Mouse (Mus musculus) heart, postnatal 0 days (tissue): Measurements from ENCODE around the gene Zpbp2. TPM values are rescaled to one million over a fixed set of nuclear protein-coding genes. Genes with fewer than 3 reads are reported as not detected.

Source experiments
- ATAC-seq: fragments of 200-750 bp; cut with Nextera tagmentation; 2 replicates; pipeline ENCODE4 v1.8.0; 2017; ENCODE audit warnings: low read depth, moderate number of reproducible peaks, moderate library complexity; ENCODE audit not compliant: insufficient read depth
- DNase-seq: peaks from one replicate; pipeline ENCODE4 v3.0.0-alpha.2; 2016; ENCODE audit warnings: low spot score
- H3K27ac ChIP-seq: fragments of 300-500 bp; sonication (generic); 2 replicates; pipeline ENCODE4 v1.5.1; 2014; ENCODE audit warnings: low read depth, mild to moderate bottlenecking
- H3K27me3 ChIP-seq: fragments of 300-500 bp; sonication (generic); 2 replicates; pipeline ENCODE4 v1.6.1; 2014; ENCODE audit warnings: low read length, mixed read lengths; ENCODE audit not compliant: control insufficient read depth, insufficient read depth
- H3K36me3 ChIP-seq: fragments of 300-500 bp; sonication (generic); replicated peaks from 2 replicates; pipeline ENCODE4 v1.6.1; 2014; ENCODE audit warnings: low read length, mixed read lengths; ENCODE audit not compliant: control insufficient read depth, insufficient read depth
- H3K4me1 ChIP-seq: fragments of 300-500 bp; sonication (generic); 2 replicates; pipeline ENCODE4 v1.6.1; 2014; ENCODE audit warnings: antibody characterized with exemption; ENCODE audit not compliant: control insufficient read depth, insufficient read depth
- H3K4me2 ChIP-seq: fragments of 300-500 bp; sonication (generic); 2 replicates; pipeline ENCODE4 v1.6.1; 2014; ENCODE audit warnings: low read depth, mild to moderate bottlenecking, low read length, moderate library complexity
- H3K4me3 ChIP-seq: fragments of 300-500 bp; sonication (generic); 2 replicates; pipeline ENCODE4 v1.5.1; 2014; ENCODE audit warnings: low read depth, low read length
- H3K9ac ChIP-seq: fragments of 300-500 bp; sonication (generic); replicated peaks from 2 replicates; pipeline ENCODE4 v1.6.1; 2014; ENCODE audit warnings: low read depth, low read length, mixed read lengths
- H3K9me3 ChIP-seq: fragments of 300-500 bp; sonication (generic); replicated peaks from 2 replicates; pipeline ENCODE4 v1.6.1; 2016; ENCODE audit warnings: low read length; ENCODE audit not compliant: control insufficient read depth
- CTCF ChIP-seq: IDR thresholded peaks from 2 replicates; pipeline ENCODE4 v1.5.1; 2016; ENCODE audit warnings: antibody characterized with exemption, control low read depth, low read depth
- EP300 ChIP-seq: IDR thresholded peaks from 2 replicates; pipeline ENCODE4 v1.6.1; 2016; ENCODE audit warnings: antibody characterized with exemption, low read depth
- WGBS: fragments of 180-500 bp; shearing (Covaris S2); extraction: QIAGEN DNeasy Blood & Tissue Kit; methylation state at CpG from one replicate; pipeline ENCODE4 v1.1.7; 2014; 5-methylcytosine and 5-hydroxymethylcytosine counted together
- polyA plus RNA-seq: library from polyadenylated mRNA; unstranded; fragments of >200 nt; fragmentation: Nextera tagmentation; extraction: Ambion mirVana; gene quantifications from 2 replicates; pipeline ENCODE4 v1.2.1, GENCODE M21; 2015
- total RNA-seq: library from RNA; depleted of rRNA; stranded (reverse); fragments of >200 nt; gene quantifications from 2 replicates; pipeline ENCODE4 v1.2.3, GENCODE M21; 2014; ENCODE audit warnings: low replicate concordance

Gene Zpbp2
- total and polyA plus RNA-seq, 2 experiments from 2014 or later = 0.14 TPM; not detected in 1

GRCm38 (mm10) chr11:98560942-98561341 is 10.0 kb downstream of the Zpbp2 start:
- DNase-seq = no peak

GRCm38 (mm10) chr11:98563025-98563424 is 12.1 kb downstream of the Zpbp2 start:
- Histone ChIP-seq H3K9me3 (no peaks in the 10 kb centered on the region), H3K36me3 (no peaks in the 10 kb centered on the region), H3K4me1 (no peaks in the 10 kb centered on the region), H3K27me3 (no peaks in the 10 kb centered on the region), H3K4me3 (no peak overlapping the region), H3K27ac (no peak overlapping the region), H3K4me2 (no peak overlapping the region), H3K9ac (no peak overlapping the region)
- 84% methylated on average over 3 of the region's 3 CpGs for WGBS
- ATAC-seq (no peak), DNase-seq (no peak)
- TF ChIP-seq CTCF = no peak
- no peak for TF ChIP-seq EP300

More at GRCm38 (mm10) chr11:98560942-98561341, 10.0 kb downstream of the Zpbp2 start:
- Histone ChIP-seq H3K9ac (no peak overlapping the region), H3K4me3 (no peak overlapping the region), H3K4me2 (no peak overlapping the region), H3K4me1 (no peaks in the 10 kb centered on the region), H3K27ac (no peak overlapping the region), H3K36me3 (no peaks in the 10 kb centered on the region), H3K27me3 (no peaks in the 10 kb centered on the region), H3K9me3 (no peaks in the 10 kb centered on the region)
- ATAC-seq = no peak
- WGBS = 13% methylated on average over 7 of the region's 7 CpGs
- TF ChIP-seq EP300 (no peak), CTCF (no peak)

- DNase-seq (no peak), ATAC-seq (no peak)
- WGBS = 73% methylated on average over 13 of the region's 13 CpGs
- H3K4me1 ChIP-seq = no peaks in the 10 kb centered on the region
- H3K9ac ChIP-seq = no peak overlapping the region
- no peak overlapping the region for H3K27ac ChIP-seq
- TF ChIP-seq EP300 = no peak
- TF ChIP-seq CTCF = no peak
- no peak overlapping the region for H3K4me2 ChIP-seq
- H3K9me3 ChIP-seq = no peaks in the 10 kb centered on the region
- no peaks in the 10 kb centered on the region for H3K27me3 ChIP-seq
- no peaks in the 10 kb centered on the region for H3K36me3 ChIP-seq
- H3K4me3 ChIP-seq = no peak overlapping the region
Measured at GRCm38 (mm10) chr11:98563921-98564414, 13.1 kb downstream of the Zpbp2 start.

GRCm38 (mm10) chr11:98568326-98568725 is 17.4 kb downstream of the Zpbp2 start:
- Histone ChIP-seq H3K9ac (no peak overlapping the region), H3K27ac (no peak overlapping the region), H3K4me3 (no peak overlapping the region), H3K9me3 (no peaks in the 10 kb centered on the region), H3K36me3 (no peaks in the 10 kb centered on the region), H3K27me3 (no peaks in the 10 kb centered on the region), H3K4me1 (no peaks in the 10 kb centered on the region), H3K4me2 (no peak overlapping the region)
- DNase-seq (no peak), ATAC-seq (no peak)
- TF ChIP-seq CTCF = no peak
- TF ChIP-seq EP300 = no peak
- WGBS = 86% methylated on average over 8 of the region's 8 CpGs

- no peaks in the 10 kb centered on the region for H3K27me3 ChIP-seq
- WGBS = 74% methylated on average over 6 of the region's 6 CpGs
- H3K27ac ChIP-seq = no peak overlapping the region
- H3K4me1 ChIP-seq = no peaks in the 10 kb centered on the region
- no peak overlapping the region for H3K9ac ChIP-seq
- H3K4me3 ChIP-seq = no peak overlapping the region
- H3K9me3 ChIP-seq = no peaks in the 10 kb centered on the region
- DNase-seq = no peak
- H3K36me3 ChIP-seq = no peaks in the 10 kb centered on the region
- TF ChIP-seq EP300 = no peak
- no peak for TF ChIP-seq CTCF
- no peak for ATAC-seq
- no peak overlapping the region for H3K4me2 ChIP-seq
Measured at GRCm38 (mm10) chr11:98569461-98569860, 18.6 kb downstream of the Zpbp2 start.

- Histone ChIP-seq H3K4me2 (no peak overlapping the region), H3K27ac (no peak overlapping the region), H3K9ac (no peak overlapping the region), H3K4me3 (no peak overlapping the region), H3K9me3 (no peaks in the 10 kb centered on the region), H3K36me3 (peaks cover 16% of the 10 kb centered on the region), H3K4me1 (no peaks in the 10 kb centered on the region; the same call in 1 of the 2 replicates), H3K27me3 (no peaks in the 10 kb centered on the region)
- WGBS = 80% methylated on average over 5 of the region's 5 CpGs
- TF ChIP-seq EP300 = no peak
- TF ChIP-seq CTCF = no peak
- DNase-seq (no peak), ATAC-seq (no peak)
Measured at GRCm38 (mm10) chr11:98577776-98578175, 26.9 kb downstream of the Zpbp2 start.
